Mouse (Mus musculus) large intestine, adult 2 months (tissue): ENCODE results near the gene Akt2. TPM values are rescaled to one million over a fixed set of nuclear protein-coding genes. Genes with fewer than 3 reads are reported as not detected.
A peak's percentile ranks its signal among the peaks of the same experiment; 100 is the strongest.

Source experiments
- DNase-seq: peaks from one replicate; pipeline ENCODE4 v3.0.0-alpha.2; 2012; ENCODE audit warnings: low read depth, low spot score
- WGBS: fragments of 180-500 bp; shearing (Covaris S2); methylation state at CpG from one replicate; pipeline ENCODE4 v1.1.7; 2018; 5-methylcytosine and 5-hydroxymethylcytosine counted together
- polyA plus RNA-seq: library from polyadenylated mRNA; depleted of rRNA; stranded (reverse); fragments of >200 nt; gene quantifications from 2 replicates; pipeline ENCODE4 v1.2.3, GENCODE M21; 2012; rRNA removed

Gene Akt2
- polyA plus RNA-seq, 1 experiment: 40.2 TPM

GRCm38 (mm10) chr7:27688815-27689612 lies 97.7 kb downstream of the Akt2 start, which contains the start of gene Zfp607b:
Gene Zfp607b (plus strand): TSS chr7:27689340.
- DNase-seq: peak; percentile 97
- WGBS: under 1% methylated on average over 19 of the region's 19 CpGs

Other genes starting within 250 kb of the Akt2 start
- 59.9 and 78.1 TPM in 2 replicates for gene Shkbp1, start 235.5 kb upstream of the Akt2 start, polyA plus RNA-seq
- 0.22 TPM in 1 of 2 replicates, not detected in the other for gene Gm20479, start 234.1 kb upstream of the Akt2 start, polyA plus RNA-seq
- gene Sptbn4, start 143.9 kb upstream of the Akt2 start, polyA plus RNA-seq: 0.19 and 0.34 TPM in 2 replicates
- gene Blvrb, start 143.6 kb upstream of the Akt2 start, polyA plus RNA-seq: 60.1 and 72.7 TPM in 2 replicates
- gene Sertad3, start 117.8 kb upstream of the Akt2 start, polyA plus RNA-seq: 14.5 and 15.3 TPM in 2 replicates
- gene Sertad1, start 104.6 kb upstream of the Akt2 start, polyA plus RNA-seq: 54.5 and 60.4 TPM in 2 replicates
- 1.1 and 1.2 TPM in 2 replicates for gene Prx, start 92.2 kb upstream of the Akt2 start, polyA plus RNA-seq
- gene Hipk4, start 68.3 kb upstream of the Akt2 start, polyA plus RNA-seq: 0.56 and 0.73 TPM in 2 replicates
- gene Pld3, start 38.3 kb upstream of the Akt2 start, polyA plus RNA-seq: 61.4 and 63.0 TPM in 2 replicates
- gene 2310022A10Rik, start 38.3 kb upstream of the Akt2 start, polyA plus RNA-seq: 15.9 and 16.6 TPM in 2 replicates
- 0.12 and 0.38 TPM in 2 replicates for gene Ttc9b, start 62.4 kb downstream of the Akt2 start, polyA plus RNA-seq
- 10.8 and 11.4 TPM in 2 replicates for gene Map3k10, start 83.0 kb downstream of the Akt2 start, polyA plus RNA-seq
- gene Zfp607b, start 97.8 kb downstream of the Akt2 start, polyA plus RNA-seq: 0.10 TPM in 2 replicates
- 1.1 and 1.2 TPM in 2 replicates for gene Zfp60, start 139.8 kb downstream of the Akt2 start, polyA plus RNA-seq
- gene Zfp626, start 215.6 kb downstream of the Akt2 start, polyA plus RNA-seq: 0.73 and 1.2 TPM in 2 replicates
- gene Zfp59, start 247.1 kb downstream of the Akt2 start, polyA plus RNA-seq: 0.53 and 1.1 TPM in 2 replicates